Mouse (Mus musculus): ENCODE measurements around the gene Gm42420. TPM values are rescaled to one million over a fixed set of nuclear protein-coding genes. Genes with fewer than 3 reads are reported as not detected.

Gene Gm42420
- not detected in 2 replicates for polyA plus RNA-seq (2011; ENCODE audit: insufficient read length, low read depth, missing spikeins)

DNA sequence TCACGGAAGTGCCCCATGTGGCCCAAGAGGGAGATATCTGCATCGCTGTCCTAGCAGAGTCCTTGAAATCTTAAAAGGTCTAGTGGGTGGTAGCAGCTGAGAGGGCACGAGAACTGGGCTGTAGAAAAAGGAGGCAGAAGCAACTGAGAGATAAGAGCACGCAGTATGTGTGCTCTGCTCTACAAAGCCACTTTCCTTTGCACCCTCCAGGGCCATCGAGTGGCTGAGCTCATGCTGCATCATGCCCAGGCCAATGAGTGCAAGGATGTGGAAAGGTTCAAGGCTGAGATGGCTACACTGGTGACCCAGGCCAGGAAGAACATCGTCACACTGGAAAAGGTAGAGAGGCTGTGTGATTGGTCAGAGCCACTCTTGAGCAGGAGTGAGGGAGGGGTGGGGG lies at the start of gene Gm42420:
TSS of gene Gm42420 (plus strand) at position 237 of the 400 bp plus-strand sequence.
- TF ChIP-seq POLR2A (IDR thresholded peaks at IDR 0.05; ENCODE audit: low read depth, low read length) (no peak), CTCF (IDR thresholded peaks at IDR 0.05; ENCODE audit: borderline replicate concordance, insufficient read depth, low read length) (no peak)
- H3K4me1 ChIP-seq (ENCODE audit: control insufficient read depth, insufficient read depth, low read length), result no peaks in the 10 kb centered on the region
- no peak within 1 kb of the TSS for H3K4me3 ChIP-seq (ENCODE audit: insufficient read depth, low read length)
- H3K27ac ChIP-seq (ENCODE audit: insufficient read depth, low read length), result no peak within 1 kb of the TSS

DNA sequence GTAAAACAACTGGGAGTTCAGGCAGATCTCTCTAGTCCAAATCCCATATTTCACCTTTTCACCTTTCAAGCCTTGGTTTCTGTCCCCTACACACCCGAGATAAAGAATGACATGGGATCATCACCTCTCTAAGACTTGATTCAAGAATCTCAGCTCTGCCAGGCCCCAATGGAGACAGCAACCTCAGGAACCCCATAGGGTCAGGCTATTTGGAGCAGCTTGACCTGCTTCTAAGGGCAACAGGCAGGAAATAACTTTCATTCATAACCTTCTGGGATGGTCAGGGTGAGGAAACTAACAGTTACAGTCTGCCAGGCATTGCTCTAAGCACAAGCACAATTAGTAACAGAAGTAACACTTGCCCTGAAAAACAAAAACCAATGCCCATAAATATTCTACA lies 48.9 kb upstream of the Gm42420 start:
- H3K4me3 ChIP-seq (ENCODE audit: insufficient read depth, low read length), result no peak overlapping the region
- H3K27ac ChIP-seq (ENCODE audit: insufficient read depth, low read length), result no peak overlapping the region
- H3K4me1 ChIP-seq (ENCODE audit: control insufficient read depth, insufficient read depth, low read length), result peaks cover 3% of the 10 kb centered on the region; the same call in 1 of the 2 replicates
- TF ChIP-seq POLR2A (IDR thresholded peaks at IDR 0.05; ENCODE audit: low read depth, low read length) (no peak), CTCF (IDR thresholded peaks at IDR 0.05; ENCODE audit: borderline replicate concordance, insufficient read depth, low read length) (no peak)

- no peak overlapping the region for H3K4me3 ChIP-seq (ENCODE audit: insufficient read depth, low read length)
- TF ChIP-seq POLR2A (IDR thresholded peaks at IDR 0.05; ENCODE audit: low read depth, low read length) (no peak), CTCF (IDR thresholded peaks at IDR 0.05; ENCODE audit: borderline replicate concordance, insufficient read depth, low read length) (no peak)
- H3K4me1 ChIP-seq (ENCODE audit: control insufficient read depth, insufficient read depth, low read length), result peaks cover 4% of the 10 kb centered on the region; the same call in 1 of the 2 replicates
- H3K27ac ChIP-seq (ENCODE audit: insufficient read depth, low read length), result no peak overlapping the region
Observed at GRCm38 (mm10) chr6:39537276-39537675, 48.3 kb upstream of the Gm42420 start.

GRCm38 (mm10) chr6:39538227-39538626 lies 47.3 kb upstream of the Gm42420 start:
- TF ChIP-seq POLR2A (IDR thresholded peaks at IDR 0.05; ENCODE audit: low read depth, low read length) (no peak), CTCF (IDR thresholded peaks at IDR 0.05; ENCODE audit: borderline replicate concordance, insufficient read depth, low read length) (no peak)
- H3K4me3 ChIP-seq (ENCODE audit: insufficient read depth, low read length), result no peak overlapping the region
- H3K27ac ChIP-seq (ENCODE audit: insufficient read depth, low read length), result no peak overlapping the region
- peaks cover 11% of the 10 kb centered on the region for H3K4me1 ChIP-seq (ENCODE audit: control insufficient read depth, insufficient read depth, low read length)

- H3K4me1 ChIP-seq (ENCODE audit: control insufficient read depth, insufficient read depth, low read length), result peaks cover 17% of the 10 kb centered on the region
- H3K27ac ChIP-seq (ENCODE audit: insufficient read depth, low read length), result peak overlapping the region; percentile 66; the same call in 1 of the 2 replicates
- H3K4me3 ChIP-seq (ENCODE audit: insufficient read depth, low read length), result no peak overlapping the region
- TF ChIP-seq CTCF (IDR thresholded peaks at IDR 0.05; ENCODE audit: borderline replicate concordance, insufficient read depth, low read length), result no peak
- TF ChIP-seq POLR2A (IDR thresholded peaks at IDR 0.05; ENCODE audit: low read depth, low read length), result no peak
Observed at GRCm38 (mm10) chr6:39539679-39540155, 45.8 kb upstream of the Gm42420 start.

GRCm38 (mm10) chr6:39540563-39540962 lies 45.0 kb upstream of the Gm42420 start:
- no peak overlapping the region for H3K4me3 ChIP-seq (ENCODE audit: insufficient read depth, low read length)
- TF ChIP-seq CTCF (IDR thresholded peaks at IDR 0.05; ENCODE audit: borderline replicate concordance, insufficient read depth, low read length), result no peak
- TF ChIP-seq POLR2A (IDR thresholded peaks at IDR 0.05; ENCODE audit: low read depth, low read length), result no peak
- no peak overlapping the region for H3K27ac ChIP-seq (ENCODE audit: insufficient read depth, low read length)
- H3K4me1 ChIP-seq (ENCODE audit: control insufficient read depth, insufficient read depth, low read length), result peaks cover 19% of the 10 kb centered on the region

- H3K4me3 ChIP-seq (ENCODE audit: insufficient read depth, low read length), result no peak overlapping the region
- peaks cover 19% of the 10 kb centered on the region for H3K4me1 ChIP-seq (ENCODE audit: control insufficient read depth, insufficient read depth, low read length)
Observed at GRCm38 (mm10) chr6:39542631-39543597, 42.6 kb upstream of the Gm42420 start.

DNA sequence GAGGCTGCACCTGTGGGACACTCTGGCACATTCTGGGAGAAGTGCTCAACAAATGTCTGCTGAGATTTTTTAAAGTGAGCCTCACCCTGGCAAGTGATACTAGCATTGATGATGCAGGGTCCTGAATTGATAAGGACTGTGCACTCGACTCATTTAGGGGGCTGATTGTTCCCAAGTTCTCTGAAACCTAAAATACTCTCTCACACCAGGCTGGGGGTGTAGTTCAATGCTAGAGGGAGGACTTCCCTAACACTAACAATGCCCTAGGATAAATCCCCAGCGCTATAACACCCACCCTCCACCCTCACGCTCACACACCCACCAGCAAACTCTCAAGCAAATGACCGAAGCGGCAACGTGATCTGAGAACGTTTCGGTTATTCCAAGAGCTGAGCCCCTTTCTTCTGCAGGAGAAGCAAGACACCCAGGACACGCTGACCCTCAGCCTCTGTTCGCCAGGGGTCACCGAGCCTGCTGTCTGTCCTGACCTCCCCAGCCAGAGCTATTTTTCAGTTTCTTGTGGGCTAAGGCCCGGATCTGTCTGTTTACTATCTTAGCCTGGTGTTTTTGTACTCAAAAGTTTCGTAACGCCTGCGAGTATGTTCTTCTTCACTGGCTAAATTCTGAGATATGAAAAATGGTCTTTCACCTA lies 41.7 kb upstream of the Gm42420 start:
- Histone ChIP-seq H3K4me3 (ENCODE audit: insufficient read depth, low read length) (no peak overlapping the region), H3K27ac (ENCODE audit: insufficient read depth, low read length) (peak overlapping the region; percentile 37; the same call in 1 of the 2 replicates), H3K4me1 (ENCODE audit: control insufficient read depth, insufficient read depth, low read length) (peaks cover 19% of the 10 kb centered on the region)
- TF ChIP-seq CTCF (IDR thresholded peaks at IDR 0.05; ENCODE audit: borderline replicate concordance, insufficient read depth, low read length) (no peak), POLR2A (IDR thresholded peaks at IDR 0.05; ENCODE audit: low read depth, low read length) (no peak)

More at GRCm38 (mm10) chr6:39542631-39543597, 42.6 kb upstream of the Gm42420 start:
- H3K27ac ChIP-seq (ENCODE audit: insufficient read depth, low read length), result peak overlapping the region; percentile 37
- no peak for TF ChIP-seq CTCF (IDR thresholded peaks at IDR 0.05; ENCODE audit: borderline replicate concordance, insufficient read depth, low read length)
- no peak; the same call in 1 of the 2 replicates for TF ChIP-seq POLR2A (IDR thresholded peaks at IDR 0.05; ENCODE audit: low read depth, low read length)

- H3K4me1 ChIP-seq (ENCODE audit: control insufficient read depth, insufficient read depth, low read length), result peaks cover 16% of the 10 kb centered on the region
- no peak overlapping the region for H3K27ac ChIP-seq (ENCODE audit: insufficient read depth, low read length)
Observed at GRCm38 (mm10) chr6:39545474-39545873, 40.1 kb upstream of the Gm42420 start.

More at GRCm38 (mm10) chr6:39545474-39545873, 40.1 kb upstream of the Gm42420 start:
- H3K4me3 ChIP-seq (ENCODE audit: insufficient read depth, low read length), result no peak overlapping the region
- TF ChIP-seq POLR2A (IDR thresholded peaks at IDR 0.05; ENCODE audit: low read depth, low read length), result no peak
- no peak for TF ChIP-seq CTCF (IDR thresholded peaks at IDR 0.05; ENCODE audit: borderline replicate concordance, insufficient read depth, low read length)
